Mouse (Mus musculus) CH12.LX (cell line): Measurements from ENCODE around the gene Fat1. TPM values are rescaled to one million over a fixed set of nuclear protein-coding genes. Genes with fewer than 3 reads are reported as not detected.

ENCODE experiments used
- DNase-seq: peaks from one replicate; pipeline ENCODE4 v3.0.0-alpha.2; 2013; ENCODE audit errors: extremely low read depth
- H3K27ac ChIP-seq: 2 replicates; pipeline ENCODE4 v1.5.1; 2012; ENCODE audit warnings: low read depth, mild to moderate bottlenecking, control low read depth, moderate library complexity; ENCODE audit not compliant: insufficient read depth
- H3K27me3 ChIP-seq: replicated peaks from 2 replicates; pipeline ENCODE3; 2012; ENCODE audit warnings: inconsistent platforms
- H3K36me3 ChIP-seq, 2 experiments: replicated peaks in 1 of 2; 2 replicates each; pipeline versions ENCODE3 to v1.6.1; 2012; ENCODE audit warnings: inconsistent platforms in 1 of 2, low read length in 1 of 2, mild to moderate bottlenecking in 1 of 2, mixed read lengths in 1 of 2, moderate library complexity in 1 of 2; ENCODE audit not compliant: control insufficient read depth in 1 of 2, insufficient read depth in 1 of 2
- H3K4me1 ChIP-seq, 2 experiments: 2 replicates each; pipeline ENCODE4 v1.6.1; 2012; ENCODE audit warnings: inconsistent platforms in 1 of 2, moderate library complexity in 1 of 2; ENCODE audit not compliant: insufficient read depth in 2 of 2, control insufficient read depth in 1 of 2
- H3K4me2 ChIP-seq: 2 replicates; pipeline ENCODE4 v1.6.1; 2012; ENCODE audit warnings: low read depth, mild to moderate bottlenecking, control low read depth; ENCODE audit not compliant: poor library complexity, insufficient read depth, severe bottlenecking
- H3K4me3 ChIP-seq, 3 experiments: fragments of 150-350 bp in 1 of 3; sonication (generic) in 1 of 3; replicated peaks in 1 of 3; 2 replicates each; pipeline versions ENCODE3 to v1.5.1; 2011 to 2012; ENCODE audit warnings: low read depth in 2 of 3, low read length in 2 of 3, mild to moderate bottlenecking in 2 of 3, moderate library complexity in 2 of 3, control low read depth in 1 of 3, improper control_type of control experiment in 1 of 3, inconsistent platforms in 1 of 3, mixed read lengths in 1 of 3; ENCODE audit not compliant: poor library complexity in 1 of 3
- H3K79me2 ChIP-seq: replicated peaks from 2 replicates; pipeline ENCODE4 v1.6.1; 2012; ENCODE audit warnings: mild to moderate bottlenecking, moderate library complexity; ENCODE audit not compliant: control insufficient read depth, poor library complexity, insufficient read depth, severe bottlenecking; ENCODE audit errors: extremely low read depth
- H3K9ac ChIP-seq: 2 replicates; pipeline ENCODE4 v1.6.1; 2012; ENCODE audit warnings: low read depth, mild to moderate bottlenecking, control low read depth, moderate library complexity; ENCODE audit not compliant: insufficient read depth
- H3K9me3 ChIP-seq: replicated peaks from 2 replicates; pipeline ENCODE3; 2012; ENCODE audit warnings: low read length, inconsistent platforms, mixed read lengths
- CHD1 ChIP-seq: IDR thresholded peaks from 2 replicates; pipeline ENCODE4 v1.6.1; 2012; ENCODE audit warnings: low read depth, low read length, improper control_type of control experiment, inconsistent platforms
- JUN ChIP-seq: IDR thresholded peaks from 2 replicates; pipeline ENCODE4 v1.6.1; 2011; ENCODE audit warnings: low read depth, mild to moderate bottlenecking, low read length, improper control_type of control experiment, moderate library complexity; ENCODE audit not compliant: insufficient read depth
- KAT2A ChIP-seq: IDR thresholded peaks from 2 replicates; pipeline ENCODE4 v1.6.1; 2012; ENCODE audit warnings: low read length, improper control_type of control experiment, inconsistent platforms; ENCODE audit not compliant: insufficient replicate concordance
- MYC ChIP-seq: IDR thresholded peaks from 2 replicates; pipeline ENCODE4 v1.6.1; 2011; ENCODE audit warnings: low read depth, mild to moderate bottlenecking, improper control_type of control experiment, low read length
- NELFE ChIP-seq: IDR thresholded peaks from 2 replicates; pipeline ENCODE4 v1.6.1; 2011; ENCODE audit warnings: low read depth, low read length, improper control_type of control experiment
- POLR2A ChIP-seq: IDR thresholded peaks from 2 replicates; pipeline ENCODE4 v1.6.1; 2011; ENCODE audit warnings: low read depth, mild to moderate bottlenecking, improper control_type of control experiment, low read length
- POLR2AphosphoS2 ChIP-seq: IDR thresholded peaks from 2 replicates; pipeline ENCODE4 v1.6.1; 2011; ENCODE audit warnings: low read depth, low read length, improper control_type of control experiment
- RAD21 ChIP-seq: IDR thresholded peaks from 2 replicates; pipeline ENCODE4 v1.6.1; 2011; ENCODE audit warnings: low read depth, mild to moderate bottlenecking, low read length, improper control_type of control experiment, moderate library complexity
- TCF12 ChIP-seq: IDR thresholded peaks from 2 replicates; pipeline ENCODE4 v1.6.1; 2014; ENCODE audit warnings: low read depth, mild to moderate bottlenecking, inconsistent platforms, low read length, improper control_type of control experiment
- UBTF ChIP-seq: IDR thresholded peaks from 2 replicates; pipeline ENCODE4 v1.6.1; 2012; ENCODE audit warnings: low read depth, mild to moderate bottlenecking, inconsistent platforms, low read length, improper control_type of control experiment, moderate library complexity
- ZKSCAN1 ChIP-seq: IDR thresholded peaks from 2 replicates; pipeline ENCODE4 v1.6.1; 2012; ENCODE audit warnings: low read depth, inconsistent platforms, low read length, improper control_type of control experiment, borderline replicate concordance
- dilution Hi-C: fragments of 300-500 bp; cut with MboI; formaldehyde crosslinking; loops from 2 replicates; pipeline ENCODE4 v1.14.3; 2020; ENCODE audit warnings: low sequenced_read_pairs; ENCODE audit not compliant: extremely low pct_unique_long_range_greater_than_20kb, extremely low pct_ligation_motif_present
- in situ Hi-C: fragments of 300-500 bp; cut with MboI; formaldehyde crosslinking; loops from 3 replicates; pipeline ENCODE4 v1.14.3; 2019; ENCODE audit warnings: low sequenced_read_pairs, low pct_ligation_motif_present, low pct_unique_long_range_greater_than_20kb, mixed read lengths
- polyA plus RNA-seq: library from polyadenylated mRNA; unstranded; fragments of >175 nt; gene quantifications from 2 replicates; pipeline ENCODE4 v1.2.1, GENCODE M21; 2012; ENCODE audit warnings: low read depth; ENCODE audit not compliant: insufficient read length
- total RNA-seq, 2 experiments: library from RNA; depleted of rRNA; stranded (reverse); fragments of 300-350 nt in 1 of 2; fragments of >200 nt in 1 of 2; gene quantifications; 2 replicates each; pipeline ENCODE4 v1.2.3; 2012 to 2014

The Fat1 gene
- total and polyA plus RNA-seq, 3 experiments: under 0.01 TPM; not detected in 2

GRCm38 (mm10) chr8:45010685-45011084 lies 75.4 kb downstream of the Fat1 start:
- no peak for DNase-seq
- dilution Hi-C loops (no loop called here), in situ Hi-C loops (no loop called here)

DNA sequence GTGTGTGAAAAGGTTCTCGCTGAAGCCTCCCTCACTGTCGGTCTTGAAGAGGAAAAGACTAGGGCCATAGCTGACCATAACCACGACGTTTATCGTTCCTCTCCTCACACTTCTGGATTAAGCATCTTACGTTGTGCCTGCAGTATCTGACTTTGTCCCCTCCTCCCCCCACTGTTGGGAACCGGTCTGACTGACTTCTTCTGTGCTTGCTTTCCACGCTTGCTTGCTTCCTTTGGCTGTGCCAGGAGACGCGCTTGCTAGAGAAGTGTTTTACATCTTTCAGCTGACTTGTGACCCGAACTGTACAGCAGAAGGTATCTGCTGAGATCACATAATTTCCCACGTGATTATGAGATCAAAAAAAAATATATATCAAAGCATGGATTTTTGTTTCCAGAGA lies 76.5 kb downstream of the Fat1 start:
- no peaks in the 10 kb centered on the region for H3K27me3 ChIP-seq
- in situ Hi-C loops: no loop called here
- DNase-seq: no peak
- no peak overlapping the region for H3K9ac ChIP-seq
- H3K79me2 ChIP-seq: no peaks in the 10 kb centered on the region
- peaks cover 76% of the 10 kb centered on the region for H3K9me3 ChIP-seq
- TF ChIP-seq TCF12 (no peak), POLR2AphosphoS2 (no peak)
- no peak overlapping the region for H3K4me2 ChIP-seq
- no peaks in the 10 kb centered on the region for H3K36me3 ChIP-seq
- no peak overlapping the region for H3K4me3 ChIP-seq
- no peaks in the 10 kb centered on the region for H3K4me1 ChIP-seq
- dilution Hi-C loops: no loop called here
- H3K27ac ChIP-seq: no peak overlapping the region

More at GRCm38 (mm10) chr8:45010685-45011084, 75.4 kb downstream of the Fat1 start:
- no peak overlapping the region for H3K27ac ChIP-seq
- H3K27me3 ChIP-seq: no peaks in the 10 kb centered on the region
- peaks cover 74% of the 10 kb centered on the region for H3K9me3 ChIP-seq
- H3K36me3 ChIP-seq: no peaks in the 10 kb centered on the region
- no peaks in the 10 kb centered on the region for H3K79me2 ChIP-seq
- no peak for TF ChIP-seq POLR2A
- no peak for TF ChIP-seq UBTF
- TF ChIP-seq RAD21: no peak
- no peak for TF ChIP-seq CHD1
- no peak for TF ChIP-seq NELFE
- TF ChIP-seq JUN: no peak
- no peak for TF ChIP-seq MYC
- no peak for TF ChIP-seq KAT2A
- H3K4me3 ChIP-seq: no peak overlapping the region
- no peak overlapping the region for H3K4me2 ChIP-seq
- no peaks in the 10 kb centered on the region for H3K4me1 ChIP-seq
- no peak overlapping the region for H3K9ac ChIP-seq

GRCm38 (mm10) chr8:45013852-45014251 lies 78.6 kb downstream of the Fat1 start:
- H3K27ac ChIP-seq: no peak overlapping the region
- H3K4me3 ChIP-seq: no peak overlapping the region
- TF ChIP-seq KAT2A (no peak), RAD21 (no peak), JUN (no peak), MYC (no peak), NELFE (no peak), ZKSCAN1 (no peak), POLR2A (no peak)
- TF ChIP-seq, all 38 proteins: peak for 0
- Histone ChIP-seq H3K4me1 (no peaks in the 10 kb centered on the region), H3K79me2 (no peaks in the 10 kb centered on the region), H3K4me2 (no peak overlapping the region), H3K27me3 (no peaks in the 10 kb centered on the region), H3K9ac (no peak overlapping the region), H3K9me3 (peaks cover 76% of the 10 kb centered on the region), H3K36me3 (no peaks in the 10 kb centered on the region)
- in situ Hi-C loops: no loop called here
- dilution Hi-C loops: no loop called here
- no peak for DNase-seq
